Mouse (Mus musculus): ENCODE data around the gene Iffo1. TPM values are rescaled to one million over a fixed set of nuclear protein-coding genes. Genes with fewer than 3 reads are reported as not detected.

The Iffo1 gene
- polyA plus RNA-seq, 1 experiment from 2014 or later = 6.0 TPM

DNA sequence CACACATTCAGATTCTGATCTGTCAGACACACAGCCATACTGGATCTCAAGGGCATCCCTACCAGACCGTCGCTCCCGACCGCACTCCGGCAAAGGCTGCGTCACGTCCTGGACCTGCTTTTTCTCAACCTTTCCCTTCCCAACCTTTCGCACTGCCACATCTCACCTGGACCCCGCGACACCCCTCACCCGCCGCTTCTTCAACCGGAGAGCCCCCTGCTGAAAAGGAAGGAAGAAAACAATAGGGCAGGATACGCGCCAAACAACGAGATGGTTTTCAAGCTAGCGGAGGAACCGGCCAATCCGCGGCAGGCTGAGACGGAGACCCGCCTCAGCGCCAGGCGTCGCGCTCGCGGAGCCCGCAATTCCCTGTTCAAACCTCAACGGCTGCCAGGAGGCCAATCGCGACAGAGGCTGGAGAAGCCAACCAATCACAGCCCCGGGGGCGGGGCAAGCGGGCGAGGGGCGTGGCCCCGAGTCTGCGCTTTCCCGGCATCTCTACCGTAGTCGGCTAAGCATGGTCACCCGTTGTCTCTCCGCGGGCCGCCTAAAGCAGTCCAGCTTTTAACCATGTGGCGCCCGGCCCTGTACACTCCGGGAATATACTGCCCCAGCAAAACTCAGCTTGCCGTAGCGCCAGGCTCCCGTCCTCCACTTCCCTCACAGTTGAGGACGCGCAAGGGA lies 46.4 kb downstream of the Iffo1 start, which contains the start of the genes Ncapd2 and Mrpl51:
Ncapd2 (minus strand) TSS at position 370 of the 684 bp plus-strand sequence.
Mrpl51 (plus strand) TSS at position 470 of the 684 bp plus-strand sequence.
- Histone ChIP-seq H3K36me3 (ENCODE audit: insufficient read depth) (peaks cover 56% of the 10 kb centered on the region), H3K4me3 (ENCODE audit: low read depth, low read length) (peak within 1 kb of the TSS; percentile 71), H3K4me1 (ENCODE audit: insufficient read depth) (peaks cover 6% of the 10 kb centered on the region; the same call in 1 of the 2 replicates), H3K9me3 (ENCODE audit: low read depth, low read length) (no peaks in the 10 kb centered on the region), H3K9ac (peak within 1 kb of the TSS; percentile 84), H3K27ac (ENCODE audit: low read depth) (peak within 1 kb of the TSS; percentile 100), H3K4me2 (peak within 1 kb of the TSS; percentile 78), H3K27me3 (ENCODE audit: insufficient read depth, low read length) (no peaks in the 10 kb centered on the region)
- WGBS = under 1% methylated on average over 54 of the region's 54 CpGs
- TF ChIP-seq CTCF (IDR thresholded peaks at IDR 0.05; ENCODE audit: low read depth) = no peak; the same call in none of the 2 replicates
- peak; percentile 99 for DNase-seq
- ATAC-seq (ENCODE audit: insufficient read depth) = peak; percentile 96

DNA sequence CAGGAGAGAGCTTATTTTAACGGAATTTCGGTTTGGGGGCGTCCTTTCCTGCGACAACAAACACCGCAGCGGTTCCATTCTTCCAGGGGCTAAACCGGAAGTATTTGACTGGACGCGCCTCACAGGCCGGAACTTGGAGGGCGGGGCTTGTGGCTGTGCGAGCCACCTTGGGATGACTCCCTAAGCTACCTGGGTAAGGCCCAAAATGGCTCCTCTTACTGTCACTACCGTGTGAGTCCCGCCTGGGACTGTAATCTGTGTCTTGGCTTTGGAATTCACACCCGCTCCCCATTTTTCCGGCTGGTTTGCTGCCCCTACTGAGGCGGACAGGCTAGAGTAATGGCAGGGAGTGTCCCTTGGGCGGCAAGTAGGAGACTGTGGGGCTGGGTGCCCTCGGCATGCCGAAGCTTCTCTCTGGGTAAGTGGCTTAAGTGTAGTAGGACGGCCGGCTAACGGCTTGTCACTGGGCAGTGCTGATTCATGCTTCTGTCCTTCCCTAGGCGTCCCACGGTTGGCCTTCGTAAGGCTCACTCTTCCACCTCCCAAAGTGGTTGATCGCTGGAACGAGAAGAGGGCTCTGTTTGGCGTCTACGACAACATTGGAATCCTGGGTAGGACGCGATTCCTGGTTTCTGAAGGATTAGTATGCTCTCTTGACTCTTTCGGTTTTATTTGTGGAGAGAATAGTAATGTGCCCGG lies 47.1 kb downstream of the Iffo1 start:
- Histone ChIP-seq H3K36me3 (ENCODE audit: insufficient read depth) (peaks cover 49% of the 10 kb centered on the region), H3K4me3 (ENCODE audit: low read depth, low read length) (peak overlapping the region; percentile 71)
- WGBS = under 1% methylated on average over 34 of the region's 34 CpGs

DNA sequence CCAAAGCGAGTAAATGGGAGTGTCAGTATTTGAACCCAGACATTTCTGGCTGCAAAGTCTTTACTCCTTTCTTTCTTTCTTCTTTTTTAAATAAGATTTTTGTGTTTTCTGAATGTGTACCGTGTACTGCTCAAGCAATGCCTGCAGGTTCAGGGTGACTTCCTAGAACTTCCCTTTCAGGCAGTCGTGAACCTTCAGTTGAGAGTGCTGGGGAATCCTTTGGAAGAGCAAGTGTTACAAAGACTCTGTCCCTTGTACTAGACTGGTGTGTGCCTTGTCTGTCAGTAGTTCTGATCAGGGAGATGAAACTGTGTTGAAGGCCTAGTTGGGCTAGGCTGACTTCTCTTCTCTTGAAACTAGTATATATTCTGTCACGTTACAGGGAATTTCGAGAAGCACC lies 47.8 kb downstream of the Iffo1 start:
- H3K9ac ChIP-seq = peak overlapping the region; percentile 84
- 31% methylated on average over 5 of the region's 5 CpGs for WGBS
- H3K4me1 ChIP-seq (ENCODE audit: insufficient read depth) = peaks cover 6% of the 10 kb centered on the region; the same call in 1 of the 2 replicates
- peak overlapping the region; percentile 100 for H3K27ac ChIP-seq (ENCODE audit: low read depth)
- no peak for TF ChIP-seq CTCF (IDR thresholded peaks at IDR 0.05; ENCODE audit: low read depth)
- no peaks in the 10 kb centered on the region for H3K27me3 ChIP-seq (ENCODE audit: insufficient read depth, low read length)
- DNase-seq (no peak), ATAC-seq (ENCODE audit: insufficient read depth) (no peak)
- H3K36me3 ChIP-seq (ENCODE audit: insufficient read depth) = peaks cover 42% of the 10 kb centered on the region
- H3K4me2 ChIP-seq = peak overlapping the region; percentile 78
- H3K4me3 ChIP-seq (ENCODE audit: low read depth, low read length) = peak overlapping the region; percentile 71
- H3K9me3 ChIP-seq (ENCODE audit: low read depth, low read length) = no peaks in the 10 kb centered on the region

More for the DNA sequence above, 47.1 kb downstream of the Iffo1 start:
- H3K4me1 ChIP-seq (ENCODE audit: insufficient read depth) = peaks cover 6% of the 10 kb centered on the region; the same call in 1 of the 2 replicates
- H3K4me2 ChIP-seq = peak overlapping the region; percentile 78
- H3K9me3 ChIP-seq (ENCODE audit: low read depth, low read length) = no peaks in the 10 kb centered on the region
- peak; percentile 97 for DNase-seq
- peak overlapping the region; percentile 84 for H3K9ac ChIP-seq
- ATAC-seq (ENCODE audit: insufficient read depth) = peak; percentile 93
- peak overlapping the region; percentile 100 for H3K27ac ChIP-seq (ENCODE audit: low read depth)
- H3K27me3 ChIP-seq (ENCODE audit: insufficient read depth, low read length) = no peaks in the 10 kb centered on the region
- TF ChIP-seq CTCF (IDR thresholded peaks at IDR 0.05; ENCODE audit: low read depth) = no peak

DNA sequence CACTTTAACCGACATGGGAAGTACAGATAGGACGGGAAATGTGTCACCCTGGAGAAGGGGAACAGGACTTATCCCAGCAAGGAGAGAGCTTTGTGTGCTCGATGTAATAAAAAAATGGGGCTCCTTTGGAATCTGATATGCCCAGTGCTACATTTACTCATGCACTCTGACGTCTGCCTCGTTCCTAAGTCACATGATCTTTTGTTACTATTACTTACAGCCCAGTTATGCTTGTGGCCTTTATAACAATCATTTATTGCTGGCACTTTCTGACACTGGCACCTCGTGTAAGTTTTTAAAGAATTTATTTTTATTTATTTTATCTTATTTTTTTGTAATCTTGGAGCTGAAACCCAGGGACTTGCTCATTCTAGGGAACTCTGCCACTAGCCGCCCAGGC lies 48.3 kb downstream of the Iffo1 start:
- WGBS = 59% methylated on average over 7 of the region's 7 CpGs
- DNase-seq (no peak), ATAC-seq (ENCODE audit: insufficient read depth) (no peak)
- Histone ChIP-seq H3K9ac (no peak overlapping the region; the same call in 1 of the 2 replicates), H3K9me3 (ENCODE audit: low read depth, low read length) (no peaks in the 10 kb centered on the region), H3K36me3 (ENCODE audit: insufficient read depth) (peaks cover 37% of the 10 kb centered on the region), H3K4me2 (peak overlapping the region; percentile 78), H3K27ac (ENCODE audit: low read depth) (no peak overlapping the region), H3K4me3 (ENCODE audit: low read depth, low read length) (peak overlapping the region; percentile 71), H3K27me3 (ENCODE audit: insufficient read depth, low read length) (no peaks in the 10 kb centered on the region), H3K4me1 (ENCODE audit: insufficient read depth) (peaks cover 6% of the 10 kb centered on the region; the same call in 1 of the 2 replicates)
- TF ChIP-seq CTCF (IDR thresholded peaks at IDR 0.05; ENCODE audit: low read depth) = no peak

DNA sequence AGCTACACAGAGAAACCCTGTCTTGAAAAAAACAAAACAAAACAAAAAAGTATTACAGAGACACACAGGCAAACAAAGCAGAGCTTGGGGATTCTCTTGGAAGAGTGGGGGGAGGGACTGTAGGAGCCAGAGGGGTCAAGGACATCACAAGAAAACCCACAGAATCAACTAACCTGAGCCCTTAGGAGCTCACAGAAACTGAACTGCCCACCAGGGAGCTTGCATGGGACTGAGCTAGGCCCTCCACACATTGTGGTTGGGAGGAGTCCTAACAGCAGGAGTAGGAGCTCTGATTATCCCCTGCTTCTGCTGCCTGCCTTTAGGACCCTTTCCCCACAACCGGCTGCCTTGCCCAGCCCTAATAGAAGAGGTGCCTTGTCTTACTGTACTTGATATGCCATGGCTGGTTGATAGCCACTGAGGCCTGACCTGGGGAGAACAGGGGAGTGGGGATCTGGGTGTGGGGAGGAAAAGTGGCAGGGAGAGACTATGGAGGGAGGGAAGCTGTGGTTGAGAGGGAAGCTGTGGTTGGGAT lies 50.6 kb downstream of the Iffo1 start:
- DNase-seq = no peak
- no peak for ATAC-seq (ENCODE audit: insufficient read depth)
- Histone ChIP-seq H3K4me1 (ENCODE audit: insufficient read depth) (0 out of 2 replicates have a peak, but pooled peaks cover 3% of the 10 kb centered on the region), H3K4me3 (ENCODE audit: low read depth, low read length) (no peak overlapping the region), H3K4me2 (no peak overlapping the region), H3K9me3 (ENCODE audit: low read depth, low read length) (no peaks in the 10 kb centered on the region), H3K36me3 (ENCODE audit: insufficient read depth) (peaks cover 23% of the 10 kb centered on the region), H3K27me3 (ENCODE audit: insufficient read depth, low read length) (no peaks in the 10 kb centered on the region), H3K27ac (ENCODE audit: low read depth) (no peak overlapping the region), H3K9ac (no peak overlapping the region)
- 38% methylated on average over 1 of the region's 1 CpGs for WGBS
- TF ChIP-seq CTCF (IDR thresholded peaks at IDR 0.05; ENCODE audit: low read depth) = no peak

DNA sequence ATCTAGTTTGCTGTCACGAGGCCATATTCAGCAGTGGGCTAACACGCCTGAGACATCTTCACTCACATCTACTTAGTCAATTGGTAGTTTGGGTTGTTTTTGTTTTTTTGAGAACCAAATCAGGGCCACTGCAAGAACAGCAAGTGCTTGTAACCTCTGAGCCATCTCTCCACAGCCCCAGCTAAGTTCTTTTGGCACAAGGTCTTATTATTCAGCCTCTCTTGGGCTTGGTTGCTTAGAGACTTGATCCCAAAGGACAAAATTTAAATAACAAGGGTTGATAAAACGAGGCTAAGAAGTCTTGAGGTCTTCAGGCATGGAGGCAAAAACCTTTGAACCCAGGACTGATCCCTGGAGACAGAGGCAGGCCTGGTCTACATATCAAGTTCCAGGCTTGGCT lies 51.3 kb downstream of the Iffo1 start:
- ATAC-seq (ENCODE audit: insufficient read depth) (no peak), DNase-seq (no peak)
- Histone ChIP-seq H3K9me3 (ENCODE audit: low read depth, low read length) (no peaks in the 10 kb centered on the region), H3K4me2 (no peak overlapping the region), H3K4me1 (ENCODE audit: insufficient read depth) (0 out of 2 replicates have a peak, but pooled peaks cover 3% of the 10 kb centered on the region), H3K27me3 (ENCODE audit: insufficient read depth, low read length) (no peaks in the 10 kb centered on the region), H3K9ac (no peak overlapping the region), H3K27ac (ENCODE audit: low read depth) (no peak overlapping the region), H3K4me3 (ENCODE audit: low read depth, low read length) (no peak overlapping the region), H3K36me3 (ENCODE audit: insufficient read depth) (peaks cover 23% of the 10 kb centered on the region)
- WGBS = 73% methylated on average over 3 of the region's 3 CpGs
- TF ChIP-seq CTCF (IDR thresholded peaks at IDR 0.05; ENCODE audit: low read depth) = no peak

DNA sequence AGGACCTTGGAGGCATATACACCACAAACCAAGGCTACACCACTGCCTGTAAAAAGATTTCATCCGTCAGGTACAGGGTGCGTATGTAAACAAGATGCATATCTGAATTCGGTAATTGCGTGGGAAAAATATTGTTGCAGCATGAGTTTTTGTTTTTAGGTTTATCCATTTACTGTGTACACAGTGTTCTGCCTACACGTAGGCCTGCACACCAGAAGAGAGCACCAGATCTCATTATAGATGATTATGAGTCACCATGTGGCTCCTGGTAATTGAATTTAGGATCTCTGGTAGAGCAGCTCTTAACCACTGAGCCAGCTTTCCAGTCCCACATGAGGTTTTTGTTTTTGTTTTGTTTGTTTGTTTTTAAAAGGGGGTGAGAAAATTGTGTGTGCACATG lies 52.1 kb downstream of the Iffo1 start:
- Histone ChIP-seq H3K4me1 (ENCODE audit: insufficient read depth) (0 out of 2 replicates have a peak, but pooled peaks cover 3% of the 10 kb centered on the region), H3K36me3 (ENCODE audit: insufficient read depth) (peaks cover 23% of the 10 kb centered on the region), H3K27ac (ENCODE audit: low read depth) (no peak overlapping the region), H3K4me2 (no peak overlapping the region), H3K9me3 (ENCODE audit: low read depth, low read length) (no peaks in the 10 kb centered on the region), H3K4me3 (ENCODE audit: low read depth, low read length) (no peak overlapping the region), H3K9ac (no peak overlapping the region), H3K27me3 (ENCODE audit: insufficient read depth, low read length) (no peaks in the 10 kb centered on the region)
- WGBS = 76% methylated on average over 5 of the region's 5 CpGs
- no peak for DNase-seq
- TF ChIP-seq CTCF (IDR thresholded peaks at IDR 0.05; ENCODE audit: low read depth) = no peak
- no peak for ATAC-seq (ENCODE audit: insufficient read depth)

All from lung, embryonic 14.5 days (tissue).